Mouse (Mus musculus) heart, adult 18-20 months (tissue): ENCODE results near the gene Cfap69. TPM values are rescaled to one million over a fixed set of nuclear protein-coding genes. Genes with fewer than 3 reads are reported as not detected.

ENCODE experiments used
- total RNA-seq, 2 experiments: library from RNA; stranded (reverse); gene quantifications; 2 replicates each; pipeline ENCODE4 v1.2.3; 2021

The Cfap69 gene
- total RNA-seq, 2 experiments from 2014 or later, result 0.69 to 0.87 TPM

Other genes with a start within 250 kb of the Cfap69 start
- 1 to 10 TPM; 5.5 to 7.7 TPM for gene Cdk14, start 243.9 kb downstream of the Cfap69 start, total RNA-seq
- gene 1700015F17Rik, start 185.1 kb downstream of the Cfap69 start, total RNA-seq, result not detected
- 10 to 100 TPM; 16.1 to 19.4 TPM for gene Cldn12, start 149.3 kb downstream of the Cfap69 start, total RNA-seq
- gene Gtpbp10, start 104.7 kb downstream of the Cfap69 start, total RNA-seq, result 10 to 100 TPM; 11.1 to 11.8 TPM
- gene Gm8773, start 90.4 kb downstream of the Cfap69 start, total RNA-seq, result not detected
- gene Steap2, start 30.3 kb upstream of the Cfap69 start, total RNA-seq, result 1 to 10 TPM in 1 of 2 experiments, under 1 TPM in 1; 0.45 to 1.1 TPM
- gene Steap1, start 85.1 kb upstream of the Cfap69 start, total RNA-seq, result under 1 TPM in 1 of 2 experiments, not detected in 1; 0.31 TPM